Mouse (Mus musculus) frontal cortex, postnatal 36 days (tissue): ENCODE measurements around the gene Atp6v1c2.
A peak's percentile ranks its signal among the peaks of the same experiment; 100 is the strongest.

Experiments used
- DNase-seq, 2 experiments: peaks; one replicate each; pipeline ENCODE4 v3.0.0; 2022; ENCODE audit warnings: low spot score in 2 of 2

The Atp6v1c2 gene

DNA sequence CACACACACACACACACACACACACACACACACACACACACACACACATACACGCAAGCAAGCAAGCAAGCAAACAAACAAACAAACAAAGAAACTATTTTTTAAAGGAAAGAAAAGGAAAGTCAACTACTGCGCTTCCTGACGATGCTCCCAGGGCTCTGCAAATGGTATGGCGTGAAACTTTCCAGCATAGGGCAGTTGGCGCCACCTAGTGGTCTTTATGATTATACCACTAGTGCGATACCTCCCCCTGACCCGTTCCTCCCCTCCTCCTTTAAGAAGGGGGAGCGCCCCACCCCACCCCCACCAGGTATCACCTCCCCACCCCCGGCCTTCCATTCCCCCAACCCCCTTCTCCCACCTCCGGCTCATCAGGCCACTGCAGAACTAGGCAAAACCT, 72.3 kb downstream of the Atp6v1c2 start:
- peak; percentile 47 to 75 for DNase-seq

DNA sequence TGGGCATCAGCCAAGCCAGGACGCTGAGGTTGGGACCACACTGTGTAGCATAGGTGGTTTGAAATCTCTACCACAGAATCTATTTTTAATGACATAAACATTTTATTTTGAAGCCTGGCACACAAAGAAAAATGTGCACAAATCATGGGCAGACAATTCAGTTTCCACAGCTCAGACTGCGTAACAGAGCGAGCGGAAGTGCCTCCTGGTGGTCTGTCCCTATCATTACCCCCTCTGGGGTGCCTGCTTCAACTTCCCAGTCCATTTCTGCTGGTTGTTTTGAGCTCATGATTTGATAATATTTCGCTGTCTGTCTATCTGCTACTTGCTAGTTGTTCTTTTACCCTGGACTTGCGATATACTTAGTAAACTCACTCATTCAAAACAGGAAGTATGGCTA, 73.6 kb downstream of the Atp6v1c2 start:
- no peak for DNase-seq

DNA sequence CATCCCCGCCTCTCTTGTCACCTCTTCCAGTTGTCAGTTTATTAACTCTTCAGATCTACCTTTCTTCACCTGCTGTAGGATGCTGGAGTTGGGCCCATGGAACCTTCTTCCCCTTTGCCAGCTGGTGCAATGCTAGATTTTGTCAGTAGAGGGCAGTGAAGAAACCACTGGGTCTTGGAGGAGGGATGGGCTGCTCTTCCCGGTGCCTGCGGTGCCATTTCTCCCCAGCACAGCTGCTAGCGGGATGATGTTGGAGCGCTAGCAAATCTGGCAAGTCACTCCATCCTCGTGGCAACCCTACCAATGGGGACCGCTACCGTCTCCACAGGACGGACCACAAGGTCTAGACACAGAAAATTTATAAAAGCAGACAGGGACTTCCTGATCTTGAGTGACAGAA, 76.1 kb downstream of the Atp6v1c2 start:
- DNase-seq: peak; percentile 78 to 79

DNA sequence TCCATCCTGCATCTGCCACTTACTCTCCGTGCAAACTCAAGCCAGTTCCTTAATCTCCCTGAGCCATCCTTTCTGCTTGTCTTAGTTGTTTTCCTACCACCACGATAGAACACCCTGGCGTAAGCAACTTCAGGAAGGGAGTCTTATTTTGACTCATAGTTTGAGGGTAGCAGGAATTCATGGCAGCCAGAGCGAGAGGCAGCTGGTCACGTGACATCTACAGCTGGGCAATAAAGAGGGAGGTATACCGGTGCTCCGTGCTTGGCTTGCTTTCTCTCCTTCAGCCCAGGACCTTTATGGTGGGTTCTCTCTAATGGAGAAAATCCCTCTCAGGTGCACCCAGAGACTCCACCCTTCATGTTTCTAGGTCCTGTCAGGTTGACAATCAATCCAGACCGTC, 78.2 kb downstream of the Atp6v1c2 start:
- DNase-seq: no peak

GRCm38 (mm10) chr12:17242041-17242440, 87.1 kb downstream of the Atp6v1c2 start:
- DNase-seq: no peak

DNA sequence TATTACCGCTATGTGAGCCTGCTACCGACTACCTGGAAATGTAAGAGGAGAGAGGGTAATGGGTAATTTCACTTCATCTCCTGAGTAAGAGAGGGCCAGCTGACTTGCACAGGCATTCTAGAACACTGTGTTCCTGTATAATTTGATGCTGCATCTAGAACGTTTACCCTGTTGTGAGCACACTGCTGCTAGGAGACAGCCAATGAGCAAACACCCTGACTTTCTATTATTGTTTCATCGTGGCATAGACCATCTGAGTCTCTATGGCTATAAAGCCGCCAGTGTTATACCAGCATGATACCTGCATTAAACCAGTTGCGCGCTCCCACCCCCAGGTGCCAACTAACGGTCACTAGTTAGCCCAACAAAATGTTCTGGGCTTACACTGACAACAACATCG, 87.5 kb downstream of the Atp6v1c2 start:
- peak in 1 of 2 experiments; percentile 53 for DNase-seq

DNA sequence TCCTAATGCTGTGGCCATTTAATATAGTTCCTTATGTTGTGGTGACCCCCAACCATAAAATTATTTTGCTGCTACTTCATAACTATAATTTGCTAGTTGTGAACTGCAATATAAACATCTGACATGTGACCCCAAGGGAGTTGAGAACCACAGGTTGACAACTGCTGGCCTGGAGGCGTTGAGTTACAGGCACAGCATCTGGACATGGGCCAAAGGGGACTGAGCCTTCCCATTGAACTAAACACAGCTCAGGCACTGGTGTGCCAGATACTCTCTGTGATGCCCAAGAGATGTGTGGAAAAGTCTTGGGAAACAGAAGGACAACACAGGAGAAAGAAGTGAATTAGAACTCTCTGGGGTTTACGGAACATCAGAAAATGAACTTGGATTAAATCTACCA, 88.1 kb downstream of the Atp6v1c2 start:
- DNase-seq: no peak

- DNase-seq: no peak
Measured at GRCm38 (mm10) chr12:17239428-17239688, 89.8 kb downstream of the Atp6v1c2 start.

DNA sequence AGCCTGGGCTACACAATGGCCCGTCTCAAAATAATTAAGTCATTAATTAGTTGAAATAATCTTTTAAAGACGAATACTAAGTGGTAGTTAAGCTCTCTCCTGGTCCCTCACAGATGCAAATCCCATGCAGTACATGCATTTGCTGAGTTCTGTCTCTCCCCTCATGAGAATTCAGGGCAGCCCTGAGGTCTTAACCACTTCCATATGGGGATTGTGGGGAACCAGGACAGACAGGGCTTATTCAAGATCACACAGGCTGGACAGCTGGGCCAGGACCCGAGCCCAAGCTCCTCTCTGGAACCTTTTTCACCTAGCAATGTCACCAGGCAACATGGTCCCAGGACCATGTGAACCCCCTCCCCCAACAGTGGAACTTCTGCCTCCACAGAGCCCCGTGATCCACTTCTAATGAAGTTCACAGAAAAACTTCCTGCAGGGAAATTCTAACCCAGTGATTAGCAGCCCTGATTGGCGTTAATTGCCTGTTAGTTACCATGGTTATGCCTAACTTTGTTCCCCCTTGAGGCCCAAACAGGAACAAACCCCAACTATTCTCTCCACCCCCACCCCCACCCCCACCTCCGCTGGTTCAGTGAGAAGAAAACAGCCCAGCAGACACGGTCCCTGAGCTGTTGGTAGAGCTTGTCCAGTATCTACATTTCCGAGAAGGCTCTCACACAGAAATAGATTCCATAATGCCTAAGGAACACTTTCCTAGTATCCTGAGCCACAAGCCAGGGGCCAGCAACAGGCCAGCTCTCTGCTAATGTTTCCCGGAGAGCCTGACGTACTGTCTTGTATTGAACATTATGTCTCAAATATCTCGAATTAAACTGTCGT, 90.4 kb downstream of the Atp6v1c2 start:
- no peak for DNase-seq

- DNase-seq: no peak
Measured at GRCm38 (mm10) chr12:17235535-17236313, 93.4 kb downstream of the Atp6v1c2 start.
